Mouse (Mus musculus) R1 (cell line): ENCODE measurements at regions not wholly inside any gene's neighbourhood (a gene's known extent, or its start where the extent isn't known, plus 50 kb on each side); places are given as distances from the start of the nearest gene placed in this dataset.

Experiments
- DNase-seq: peaks from one replicate; pipeline ENCODE4 v3.0.0-alpha.2; 2018; ENCODE audit warnings: low read depth, low spot score

- no peak for DNase-seq
Observed at GRCm38 (mm10) chr10:92625781-92626180, 96.4 kb downstream of the Nedd1 start.

GRCm38 (mm10) chr10:92615684-92616379, 106.4 kb downstream of the Nedd1 start:
- DNase-seq: no peak

- no peak for DNase-seq
Observed at GRCm38 (mm10) chr10:92614341-92614740, 107.9 kb downstream of the Nedd1 start.

- no peak for DNase-seq
Observed at GRCm38 (mm10) chr10:92611060-92611459, 111.2 kb downstream of the Nedd1 start.

- no peak for DNase-seq
Observed at GRCm38 (mm10) chr10:92606761-92607160, 115.5 kb downstream of the Nedd1 start.

GRCm38 (mm10) chr10:92605646-92606045, 116.6 kb downstream of the Nedd1 start:
- DNase-seq: no peak

- no peak for DNase-seq
Observed at GRCm38 (mm10) chr10:92600116-92600515, 122.1 kb downstream of the Nedd1 start.

GRCm38 (mm10) chr10:92595496-92596355, 126.5 kb downstream of the Nedd1 start:
- DNase-seq: no peak

- no peak for DNase-seq
Observed at GRCm38 (mm10) chr10:92593947-92594460, 128.2 kb downstream of the Nedd1 start.

- DNase-seq: no peak
Observed at GRCm38 (mm10) chr10:92578872-92579271, 143.3 kb downstream of the Nedd1 start.

- peak; percentile 77 for DNase-seq
Observed at GRCm38 (mm10) chr10:92570496-92570895, 151.7 kb downstream of the Nedd1 start.

GRCm38 (mm10) chr10:92557463-92557862, 164.8 kb downstream of the Nedd1 start:
- DNase-seq: no peak

GRCm38 (mm10) chr10:92556526-92557422, 165.4 kb downstream of the Nedd1 start:
- no peak for DNase-seq

- DNase-seq: no peak
Observed at GRCm38 (mm10) chr10:92555727-92556525, 166.3 kb downstream of the Nedd1 start.

- no peak for DNase-seq
Observed at GRCm38 (mm10) chr10:92553966-92554365, 168.3 kb downstream of the Nedd1 start.

GRCm38 (mm10) chr10:92548875-92549586, 173.2 kb downstream of the Nedd1 start:
- DNase-seq: no peak

GRCm38 (mm10) chr10:92538433-92538832, 183.8 kb downstream of the Nedd1 start:
- peak; percentile 66 for DNase-seq

- DNase-seq: no peak
Observed at GRCm38 (mm10) chr10:92516886-92517285, 205.3 kb downstream of the Nedd1 start.

- DNase-seq: peak; percentile 3
Observed at GRCm38 (mm10) chr10:92511769-92512168, 210.5 kb downstream of the Nedd1 start.

- no peak for DNase-seq
Observed at GRCm38 (mm10) chr10:92510677-92511076, 211.5 kb downstream of the Nedd1 start.
